Mouse (Mus musculus): ENCODE measurements at regions not wholly inside any gene's neighbourhood (a gene's known extent, or its start where the extent isn't known, plus 50 kb on each side); places are given as distances from the start of the nearest gene placed in this dataset.
"Not testable (repeated sequence)": the region's sequence is repeated elsewhere in the genome, so short reads cannot be mapped to it uniquely, and the experiment has no call there.

- TF ChIP-seq POLR2A (IDR thresholded peaks at IDR 0.05; ENCODE audit: insufficient read depth, low read depth, low read length) (no peak), CTCF (IDR thresholded peaks at IDR 0.05; ENCODE audit: insufficient read depth, low read depth, low read length) (no peak)
- no peak overlapping the region for H3K27ac ChIP-seq (ENCODE audit: insufficient read depth, low read depth, low read length)
- no peak overlapping the region for H3K4me3 ChIP-seq (ENCODE audit: insufficient read depth, low read depth, low read length)
- WGBS, result 43% methylated on average over 9 of the region's 9 CpGs
- H3K4me1 ChIP-seq (ENCODE audit: control insufficient read depth, insufficient read depth, low read length), result peaks cover 13% of the 10 kb centered on the region
These were observed 144.9 kb upstream of the Rxfp2 start for GRCm38 (mm10) chr5:149873482-149874002.

DNA sequence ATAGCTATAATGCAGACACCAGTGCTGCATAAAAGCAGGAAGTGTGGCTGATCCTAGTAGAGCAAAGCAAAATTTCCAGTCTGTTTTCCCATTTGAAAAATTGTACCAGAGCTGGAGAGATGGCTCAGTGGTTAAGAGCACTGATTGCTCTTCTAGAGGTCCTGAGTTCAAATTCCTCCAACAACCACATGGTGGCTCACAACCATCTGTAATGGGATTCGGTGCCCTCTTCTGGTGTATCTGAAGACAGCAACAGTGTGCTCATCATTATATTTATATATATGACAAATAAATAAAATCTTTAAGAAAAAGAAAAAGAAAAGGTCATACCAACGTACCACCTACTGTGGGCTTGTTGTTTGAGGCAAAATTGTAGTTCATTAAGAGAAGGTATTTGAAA lies 144.1 kb upstream of the Rxfp2 start:
- Histone ChIP-seq H3K4me1 (ENCODE audit: control insufficient read depth, insufficient read depth, low read length) (peaks cover 9% of the 10 kb centered on the region; the same call in 1 of the 2 replicates), H3K27ac (ENCODE audit: insufficient read depth, low read depth, low read length) (no peak overlapping the region), H3K4me3 (ENCODE audit: insufficient read depth, low read depth, low read length) (no peak overlapping the region)
- no peak for TF ChIP-seq POLR2A (IDR thresholded peaks at IDR 0.05; ENCODE audit: insufficient read depth, low read depth, low read length)
- no peak for TF ChIP-seq CTCF (IDR thresholded peaks at IDR 0.05; ENCODE audit: insufficient read depth, low read depth, low read length)
- WGBS, result 88% methylated on average over 2 of the region's 2 CpGs

DNA sequence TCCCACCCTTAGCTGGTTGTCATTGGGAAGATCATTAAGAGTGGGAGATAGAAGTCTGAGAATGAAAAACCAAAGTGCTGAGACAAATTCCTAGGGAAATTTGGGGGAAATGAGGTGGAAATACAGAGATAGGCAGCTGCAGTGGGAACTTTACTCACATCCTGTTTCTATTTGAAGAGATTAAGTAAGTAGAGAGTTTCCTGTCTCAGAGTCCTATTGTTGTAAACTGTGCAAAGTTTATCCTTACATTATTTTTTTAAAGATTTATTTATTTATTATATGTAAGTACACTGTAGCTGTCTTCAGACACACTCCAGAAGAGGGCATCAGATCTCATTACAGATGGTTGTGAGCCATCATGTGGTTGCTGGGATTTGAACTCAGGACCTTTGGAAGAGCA lies 126.0 kb upstream of the Rxfp2 start:
- H3K4me3 ChIP-seq (ENCODE audit: insufficient read depth, low read depth, low read length); H3K27ac ChIP-seq (ENCODE audit: insufficient read depth, low read depth, low read length); H3K4me1 ChIP-seq (ENCODE audit: control insufficient read depth, insufficient read depth, low read length): not testable (repeated sequence)

DNA sequence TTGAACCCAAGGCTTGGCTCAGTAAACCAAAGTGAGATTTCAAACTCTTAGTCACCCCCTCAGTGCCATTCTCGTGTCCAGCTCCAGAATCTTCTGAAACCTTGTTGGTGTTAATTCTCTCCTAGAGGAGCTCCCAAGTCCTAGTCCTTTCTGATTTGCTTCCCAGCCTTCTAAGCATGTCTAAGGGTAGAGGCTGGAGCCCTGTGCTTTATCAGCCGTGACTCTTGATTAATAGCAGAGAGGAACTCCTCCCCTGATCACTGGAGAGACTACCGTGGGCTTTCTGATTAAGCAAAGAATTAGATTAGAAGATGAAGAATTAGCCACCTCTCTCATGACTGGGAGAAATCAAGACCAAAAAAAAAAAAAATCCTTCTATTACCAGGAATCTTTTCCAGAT lies 111.5 kb upstream of the Rxfp2 start:
- Histone ChIP-seq H3K4me3 (ENCODE audit: insufficient read depth, low read depth, low read length) (no peak overlapping the region), H3K27ac (ENCODE audit: insufficient read depth, low read depth, low read length) (no peak overlapping the region), H3K4me1 (ENCODE audit: control insufficient read depth, insufficient read depth, low read length) (no peaks in the 10 kb centered on the region)
- WGBS, result 78% methylated on average over 3 of the region's 3 CpGs
- TF ChIP-seq CTCF (IDR thresholded peaks at IDR 0.05; ENCODE audit: insufficient read depth, low read depth, low read length), result no peak
- no peak for TF ChIP-seq POLR2A (IDR thresholded peaks at IDR 0.05; ENCODE audit: insufficient read depth, low read depth, low read length)

DNA sequence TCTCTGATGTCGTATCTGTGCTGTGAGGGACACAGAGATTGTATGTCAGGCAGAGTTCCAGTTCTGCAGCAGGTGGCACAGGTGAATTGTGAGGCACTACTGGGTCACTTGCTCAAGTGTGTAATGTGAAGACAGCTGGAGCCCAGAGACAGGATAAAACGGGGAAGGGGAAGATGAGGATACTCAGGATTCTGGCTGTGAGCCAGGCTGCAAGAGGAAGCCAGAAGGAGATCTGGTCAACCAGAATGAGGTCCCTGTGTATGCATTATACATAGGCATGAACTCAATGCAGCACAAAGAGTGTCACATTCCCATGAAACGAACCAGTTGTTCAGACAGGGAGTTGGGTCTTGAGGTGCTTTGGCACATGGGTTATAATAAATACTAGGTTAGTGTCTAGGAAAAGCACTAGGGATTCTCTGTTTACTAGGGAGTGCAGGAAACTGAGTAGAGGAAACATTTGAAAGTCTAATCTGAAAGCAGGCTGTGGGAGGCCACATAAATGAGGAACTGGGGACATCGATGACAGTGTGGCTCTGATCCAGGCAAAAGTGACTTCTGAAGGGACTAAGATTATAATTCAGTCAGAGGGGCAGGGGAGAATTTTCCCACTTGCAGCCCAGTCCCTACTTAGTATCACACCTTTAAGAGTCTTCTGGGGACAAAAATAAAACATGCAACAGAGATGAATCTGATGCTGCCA lies 109.9 kb upstream of the Rxfp2 start:
- Histone ChIP-seq H3K4me3 (ENCODE audit: insufficient read depth, low read depth, low read length) (no peak overlapping the region), H3K4me1 (ENCODE audit: control insufficient read depth, insufficient read depth, low read length) (no peaks in the 10 kb centered on the region), H3K27ac (ENCODE audit: insufficient read depth, low read depth, low read length) (no peak overlapping the region)
- WGBS, result 64% methylated on average over 4 of the region's 4 CpGs
- no peak for TF ChIP-seq POLR2A (IDR thresholded peaks at IDR 0.05; ENCODE audit: insufficient read depth, low read depth, low read length)

DNA sequence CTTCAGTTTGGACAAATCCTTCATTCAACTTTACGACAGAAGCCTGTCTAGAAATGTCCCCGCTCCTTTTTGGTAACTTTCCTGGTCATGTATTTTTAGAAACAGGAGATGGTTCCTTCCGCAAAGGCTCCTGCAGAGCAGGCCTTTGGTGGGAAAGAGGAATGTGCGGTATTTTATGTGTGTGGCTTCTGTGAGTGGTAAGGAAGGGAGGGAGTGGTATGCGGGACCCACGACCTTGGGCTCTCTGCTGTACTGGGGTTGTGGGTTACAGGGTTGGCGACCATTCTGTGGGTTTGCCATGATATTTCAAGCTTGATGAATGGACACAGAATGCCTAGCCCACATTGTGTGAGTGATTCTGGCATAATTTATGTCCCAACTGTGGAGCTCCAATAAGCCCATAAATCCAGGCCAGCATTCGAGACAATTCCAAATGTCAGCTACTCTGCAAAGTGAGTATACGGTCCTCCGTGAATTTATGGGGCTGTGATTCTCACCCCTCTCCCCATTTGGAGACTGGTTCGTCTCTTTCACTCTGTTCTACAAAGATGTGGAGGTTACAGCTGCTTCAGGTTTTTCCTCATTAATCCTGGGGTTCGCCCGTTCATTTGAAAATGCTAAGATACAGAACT lies 109.3 kb upstream of the Rxfp2 start:
- Histone ChIP-seq H3K4me1 (ENCODE audit: control insufficient read depth, insufficient read depth, low read length) (no peaks in the 10 kb centered on the region), H3K27ac (ENCODE audit: insufficient read depth, low read depth, low read length) (no peak overlapping the region), H3K4me3 (ENCODE audit: insufficient read depth, low read depth, low read length) (no peak overlapping the region)
- 82% methylated on average over 13 of the region's 13 CpGs for WGBS
- TF ChIP-seq POLR2A (IDR thresholded peaks at IDR 0.05; ENCODE audit: insufficient read depth, low read depth, low read length) (no peak), CTCF (IDR thresholded peaks at IDR 0.05; ENCODE audit: insufficient read depth, low read depth, low read length) (no peak)

GRCm38 (mm10) chr5:149909971-149910370 lies 108.5 kb upstream of the Rxfp2 start:
- WGBS, result 29% methylated on average over 8 of the region's 8 CpGs
- Histone ChIP-seq H3K27ac (ENCODE audit: insufficient read depth, low read depth, low read length) (no peak overlapping the region), H3K4me1 (ENCODE audit: control insufficient read depth, insufficient read depth, low read length) (no peaks in the 10 kb centered on the region), H3K4me3 (ENCODE audit: insufficient read depth, low read depth, low read length) (no peak overlapping the region)
- TF ChIP-seq CTCF (IDR thresholded peaks at IDR 0.05; ENCODE audit: insufficient read depth, low read depth, low read length), result no peak

GRCm38 (mm10) chr5:149911968-149912367 lies 106.5 kb upstream of the Rxfp2 start:
- Histone ChIP-seq H3K4me3 (ENCODE audit: insufficient read depth, low read depth, low read length) (no peak overlapping the region), H3K4me1 (ENCODE audit: control insufficient read depth, insufficient read depth, low read length) (no peaks in the 10 kb centered on the region), H3K27ac (ENCODE audit: insufficient read depth, low read depth, low read length) (no peak overlapping the region)
- 91% methylated on average over 8 of the region's 8 CpGs for WGBS
- no peak for TF ChIP-seq CTCF (IDR thresholded peaks at IDR 0.05; ENCODE audit: insufficient read depth, low read depth, low read length)
- no peak for TF ChIP-seq POLR2A (IDR thresholded peaks at IDR 0.05; ENCODE audit: insufficient read depth, low read depth, low read length)

- Histone ChIP-seq H3K27ac (ENCODE audit: insufficient read depth, low read depth, low read length) (no peak overlapping the region), H3K4me1 (ENCODE audit: control insufficient read depth, insufficient read depth, low read length) (no peaks in the 10 kb centered on the region), H3K4me3 (ENCODE audit: insufficient read depth, low read depth, low read length) (no peak overlapping the region)
- TF ChIP-seq CTCF (IDR thresholded peaks at IDR 0.05; ENCODE audit: insufficient read depth, low read depth, low read length), result no peak
- no peak for TF ChIP-seq POLR2A (IDR thresholded peaks at IDR 0.05; ENCODE audit: insufficient read depth, low read depth, low read length)
These were observed 102.7 kb upstream of the Rxfp2 start for GRCm38 (mm10) chr5:149915761-149916160.

All from olfactory bulb, adult 2 months (tissue).